Mouse (Mus musculus) sigmoid colon, adult 10 weeks (tissue): ENCODE results near the gene Rab38. TPM values are rescaled to one million over a fixed set of nuclear protein-coding genes. Genes with fewer than 3 reads are reported as not detected.

ENCODE experiments used
- polyA plus RNA-seq: library from polyadenylated mRNA; stranded (reverse); fragments of 350-450 nt; fragmentation: Illumina TruSeq; extraction: RNeasy Lipid Tissue Mini Kit (QIAGEN cat#74804); gene quantifications from one replicate; pipeline ENCODE4 v1.2.3, GENCODE M21; 2014; ENCODE audit warnings: low read depth, low replicate concordance

Rab38 gene
- polyA plus RNA-seq, result 3.6 TPM

GRCm38 (mm10) chr7:88429786-88430691, at the start of gene Rab38:
Rab38 (plus strand) TSS chr7:88430273.

Other genes starting within 250 kb of the Rab38 start
- gene Ctsc, start 152.2 kb upstream of the Rab38 start, polyA plus RNA-seq, result 206 TPM